Mouse (Mus musculus): ENCODE data around the gene Zfp62. TPM values are rescaled to one million over a fixed set of nuclear protein-coding genes. Genes with fewer than 3 reads are reported as not detected.

Zfp62 gene
- total RNA-seq (2014; rRNA removed; ENCODE audit: low replicate concordance) (7.4 and 22.9 TPM in 2 replicates), polyA plus RNA-seq (2015; fragmentation: Nextera tagmentation; extraction: Ambion mirVana) (19.0 and 20.4 TPM in 2 replicates)

DNA sequence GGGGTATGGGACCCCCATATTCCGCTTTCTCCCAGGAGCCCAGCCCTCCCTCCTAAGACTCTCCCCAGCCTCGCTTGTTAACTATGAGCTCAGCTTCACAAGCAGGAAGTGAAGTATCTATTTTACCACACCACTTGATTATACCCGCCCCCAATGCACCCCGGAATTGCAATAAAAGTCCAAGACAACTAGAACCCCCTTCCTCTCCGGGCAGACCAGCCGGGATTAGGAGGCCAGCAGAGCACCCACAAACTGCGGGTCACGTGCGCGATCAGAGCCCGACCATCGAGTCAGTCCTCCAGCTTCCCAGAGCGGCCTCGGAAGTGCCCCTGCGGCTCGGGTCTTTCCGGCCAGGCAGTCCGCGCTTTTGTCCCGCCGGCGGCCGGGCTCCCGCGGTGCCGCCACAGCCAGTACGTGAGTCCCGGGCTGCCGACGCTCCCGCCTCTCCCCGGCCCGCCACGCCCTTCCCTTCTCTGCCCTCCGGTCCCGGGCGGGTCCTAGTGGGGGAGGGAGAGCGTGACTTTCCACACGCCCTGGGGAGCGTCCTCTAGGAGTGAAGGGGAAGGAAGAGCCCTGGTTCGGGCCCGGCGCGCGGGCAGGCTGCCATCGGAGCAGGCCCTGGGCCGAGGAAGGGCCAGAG lies at the start of gene Zfp62:
Zfp62 (plus strand) TSS at position 164 of the 640 bp plus-strand sequence.
- Histone ChIP-seq H3K9me3 (replicated peaks; ENCODE audit: control insufficient read depth, low read length) (no peaks in the 10 kb centered on the region), H3K36me3 (replicated peaks; ENCODE audit: control insufficient read depth, insufficient read depth, low read length) (peaks cover 9% of the 10 kb centered on the region; the same call in 1 of the 2 replicates), H3K4me1 (ENCODE audit: control insufficient read depth, insufficient read depth) (peaks cover 22% of the 10 kb centered on the region), H3K9ac (replicated peaks; ENCODE audit: low read depth, low read length) (peak within 1 kb of the TSS; percentile 96), H3K4me3 (ENCODE audit: low read depth, low read length) (peak within 1 kb of the TSS; percentile 82), H3K4me2 (ENCODE audit: low read depth, low read length) (peak within 1 kb of the TSS; percentile 82), H3K27ac (ENCODE audit: low read depth) (peak within 1 kb of the TSS; percentile 100), H3K27me3 (ENCODE audit: control insufficient read depth, insufficient read depth, low read length) (no peaks in the 10 kb centered on the region)
- peak; percentile 93 for DNase-seq (ENCODE audit: low spot score)
- peak; percentile 92 for ATAC-seq (ENCODE audit: insufficient read depth, low read depth)
- 0% methylated on average over 47 of the region's 47 CpGs for WGBS
- TF ChIP-seq EP300 (IDR thresholded peaks at IDR 0.05; ENCODE audit: low read depth) (no peak; the same call in none of the 2 replicates), CTCF (IDR thresholded peaks at IDR 0.05; ENCODE audit: low read depth) (no peak)

DNA sequence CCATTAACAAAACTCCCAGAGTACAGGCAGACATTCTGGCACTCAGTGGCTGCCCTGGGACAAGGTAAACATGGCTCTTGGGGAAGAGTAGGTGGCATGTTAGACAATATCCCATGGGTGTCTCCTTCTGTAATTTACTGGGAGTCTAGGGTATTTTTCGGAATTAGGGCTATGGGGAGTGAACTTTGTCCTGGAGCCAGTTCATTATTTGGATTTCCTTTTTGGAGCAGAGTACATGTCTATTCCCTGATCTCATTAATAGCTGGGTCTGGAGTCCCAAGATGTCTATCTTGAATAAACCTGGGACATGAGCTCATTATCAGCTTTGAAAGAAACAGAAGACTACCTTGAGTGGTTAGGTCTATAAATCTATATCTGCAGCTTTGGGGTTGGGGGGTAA lies 49.0 kb upstream of the Zfp62 start, which contains the start of gene Olfr1394:
Olfr1394 (plus strand) TSS at position 301 of the 400 bp plus-strand sequence.
- no peak for TF ChIP-seq CTCF (IDR thresholded peaks at IDR 0.05; ENCODE audit: low read depth)
- TF ChIP-seq EP300 (IDR thresholded peaks at IDR 0.05; ENCODE audit: low read depth): no peak
- Histone ChIP-seq H3K27ac (ENCODE audit: low read depth) (no peak within 1 kb of the TSS), H3K36me3 (replicated peaks; ENCODE audit: control insufficient read depth, insufficient read depth, low read length) (no peaks in the 10 kb centered on the region), H3K9ac (replicated peaks; ENCODE audit: low read depth, low read length) (no peak within 1 kb of the TSS), H3K27me3 (ENCODE audit: control insufficient read depth, insufficient read depth, low read length) (no peaks in the 10 kb centered on the region), H3K4me1 (ENCODE audit: control insufficient read depth, insufficient read depth) (no peaks in the 10 kb centered on the region), H3K4me2 (ENCODE audit: low read depth, low read length) (no peak within 1 kb of the TSS), H3K4me3 (ENCODE audit: low read depth, low read length) (no peak within 1 kb of the TSS), H3K9me3 (replicated peaks; ENCODE audit: control insufficient read depth, low read length) (no peaks in the 10 kb centered on the region)
- no peak for DNase-seq (ENCODE audit: low spot score)
- ATAC-seq (ENCODE audit: insufficient read depth, low read depth): no peak
- 60% methylated on average over 1 of the region's 1 CpGs for WGBS

DNA sequence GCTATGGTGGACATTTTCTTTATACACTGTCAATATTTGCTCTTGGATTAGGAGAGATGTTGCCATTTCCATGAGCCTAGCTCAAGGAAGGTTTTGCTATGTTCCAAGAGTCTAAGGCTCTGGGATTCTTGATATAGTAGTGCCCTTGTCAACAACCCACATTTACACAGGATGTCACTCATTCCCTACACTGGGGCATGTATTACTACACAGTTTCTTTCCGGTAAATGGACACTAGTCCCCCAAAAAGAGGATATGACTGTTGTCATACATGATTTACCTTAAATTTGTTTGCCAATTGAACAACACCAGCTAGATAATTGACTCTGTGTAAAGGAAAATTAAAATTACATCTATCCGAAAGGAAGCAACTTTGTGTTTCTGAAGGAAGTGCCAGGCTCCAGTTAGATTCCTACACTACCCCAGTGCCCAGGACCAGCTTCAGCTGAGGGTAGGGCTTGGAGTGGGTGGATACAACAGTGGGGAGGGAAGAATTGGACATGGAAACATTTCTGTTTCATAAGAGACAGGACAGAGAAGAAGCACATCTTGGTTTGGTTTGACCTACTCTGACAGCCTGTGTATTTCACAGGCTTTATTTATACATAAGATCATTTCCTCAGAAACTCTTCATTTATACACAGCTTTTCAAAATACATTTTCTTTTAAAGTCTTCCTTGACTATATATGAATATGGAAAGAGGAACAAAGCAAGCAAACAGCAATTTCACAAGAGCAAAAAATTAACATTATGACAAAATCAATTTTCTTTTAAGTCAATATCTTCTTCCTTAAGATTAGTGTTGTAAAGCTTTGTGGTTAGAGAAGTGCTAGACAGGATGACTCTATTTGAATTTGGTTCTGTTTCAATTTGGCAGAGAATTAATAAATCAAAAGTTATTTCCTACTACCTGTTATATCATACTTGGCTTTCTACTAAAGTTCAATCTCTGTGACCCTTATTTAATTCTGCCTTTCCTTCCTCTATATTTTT lies 46.0 kb upstream of the Zfp62 start:
- Histone ChIP-seq H3K9me3 (replicated peaks; ENCODE audit: control insufficient read depth, low read length) (no peaks in the 10 kb centered on the region), H3K4me3 (ENCODE audit: low read depth, low read length) (no peak overlapping the region)

DNA sequence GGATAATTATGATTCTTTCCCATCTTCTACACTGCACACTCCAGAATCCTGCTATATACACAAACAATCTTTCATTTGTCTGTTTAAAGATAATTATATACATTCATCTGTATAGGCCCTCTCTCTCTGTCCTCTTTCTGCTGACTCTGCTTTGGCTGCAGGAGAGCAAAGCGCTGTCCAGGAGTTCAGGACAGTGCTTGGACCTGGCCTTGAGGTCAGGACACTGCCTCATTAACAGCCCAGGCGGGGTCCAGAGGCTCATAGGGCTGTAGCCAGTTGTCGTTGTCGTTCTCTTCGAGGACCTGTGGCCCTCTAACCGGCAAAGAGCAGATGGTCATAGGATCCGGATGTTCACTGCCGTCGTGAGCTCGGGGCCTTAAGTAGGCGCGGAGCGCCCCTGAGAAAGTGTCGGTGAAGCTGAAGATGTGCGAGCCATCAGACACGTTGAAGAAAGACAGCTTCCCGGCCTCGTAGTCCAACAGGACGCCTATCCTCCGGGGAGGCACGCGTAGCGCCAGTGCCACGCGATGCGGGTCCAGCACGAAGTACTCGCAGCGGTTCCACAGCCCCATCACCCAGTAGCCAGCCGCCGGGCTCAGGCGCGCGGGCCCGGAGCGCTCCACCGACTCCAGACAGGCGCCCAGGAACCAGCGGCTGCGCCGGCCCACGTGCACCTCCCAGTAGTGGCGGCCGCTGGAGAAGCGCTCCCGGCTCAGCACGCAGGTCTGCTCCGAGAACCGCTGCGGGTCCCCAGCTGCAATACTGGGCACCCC lies 34.1 kb upstream of the Zfp62 start:
- DNase-seq (ENCODE audit: low spot score) (no peak), ATAC-seq (ENCODE audit: insufficient read depth, low read depth) (0 out of 2 replicates have a peak, but pooled peaks have one; percentile 17)
- peaks cover 16% of the 10 kb centered on the region for H3K27me3 ChIP-seq (ENCODE audit: control insufficient read depth, insufficient read depth, low read length)

More for the DNA sequence above, 46.0 kb upstream of the Zfp62 start:
- TF ChIP-seq EP300 (IDR thresholded peaks at IDR 0.05; ENCODE audit: low read depth): no peak
- no peak for TF ChIP-seq CTCF (IDR thresholded peaks at IDR 0.05; ENCODE audit: low read depth)
- DNase-seq (ENCODE audit: low spot score) (no peak), ATAC-seq (ENCODE audit: insufficient read depth, low read depth) (no peak)
- WGBS: 81% methylated on average over 2 of the region's 2 CpGs
- Histone ChIP-seq H3K9ac (replicated peaks; ENCODE audit: low read depth, low read length) (no peak overlapping the region), H3K27me3 (ENCODE audit: control insufficient read depth, insufficient read depth, low read length) (no peaks in the 10 kb centered on the region), H3K4me2 (ENCODE audit: low read depth, low read length) (no peak overlapping the region), H3K4me1 (ENCODE audit: control insufficient read depth, insufficient read depth) (no peaks in the 10 kb centered on the region), H3K27ac (ENCODE audit: low read depth) (no peak overlapping the region), H3K36me3 (replicated peaks; ENCODE audit: control insufficient read depth, insufficient read depth, low read length) (no peaks in the 10 kb centered on the region)

DNA sequence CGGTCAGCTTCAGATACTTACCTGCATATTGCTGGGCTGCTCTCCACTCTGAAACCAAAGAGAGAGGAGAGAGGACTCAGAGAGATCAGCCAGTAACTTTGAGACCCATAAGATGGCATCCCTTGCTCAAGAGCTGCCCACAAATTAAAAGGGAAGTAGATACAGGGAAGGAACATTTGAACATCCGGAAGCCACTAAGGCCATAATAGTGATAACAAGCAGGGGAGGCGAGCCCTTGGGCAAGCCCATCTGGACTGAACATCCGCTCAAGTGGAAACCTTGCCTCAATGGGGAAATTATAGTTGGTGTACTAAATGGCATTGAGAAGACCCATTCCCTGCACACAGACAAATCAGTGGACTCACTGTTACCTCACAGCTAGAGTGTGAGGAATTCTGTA lies 32.5 kb upstream of the Zfp62 start:
- Histone ChIP-seq H3K9me3 (replicated peaks; ENCODE audit: control insufficient read depth, low read length) (peaks cover 8% of the 10 kb centered on the region), H3K4me1 (ENCODE audit: control insufficient read depth, insufficient read depth) (peaks cover 4% of the 10 kb centered on the region; the same call in 1 of the 2 replicates), H3K4me2 (ENCODE audit: low read depth, low read length) (no peak overlapping the region), H3K9ac (replicated peaks; ENCODE audit: low read depth, low read length) (no peak overlapping the region), H3K36me3 (replicated peaks; ENCODE audit: control insufficient read depth, insufficient read depth, low read length) (no peaks in the 10 kb centered on the region), H3K4me3 (ENCODE audit: low read depth, low read length) (no peak overlapping the region), H3K27ac (ENCODE audit: low read depth) (no peak overlapping the region), H3K27me3 (ENCODE audit: control insufficient read depth, insufficient read depth, low read length) (peaks cover 16% of the 10 kb centered on the region)
- ATAC-seq (ENCODE audit: insufficient read depth, low read depth): no peak
- WGBS: 83% methylated on average over 4 of the region's 4 CpGs
- no peak for DNase-seq (ENCODE audit: low spot score)
- TF ChIP-seq CTCF (IDR thresholded peaks at IDR 0.05; ENCODE audit: low read depth) (no peak), EP300 (IDR thresholded peaks at IDR 0.05; ENCODE audit: low read depth) (no peak)

More for the DNA sequence above, 34.1 kb upstream of the Zfp62 start:
- H3K4me3 ChIP-seq (ENCODE audit: low read depth, low read length): peak overlapping the region; percentile 34
- H3K4me2 ChIP-seq (ENCODE audit: low read depth, low read length): peak overlapping the region; percentile 51
- WGBS: 18% methylated on average over 50 of the region's 50 CpGs
- H3K4me1 ChIP-seq (ENCODE audit: control insufficient read depth, insufficient read depth): peaks cover 4% of the 10 kb centered on the region; the same call in 1 of the 2 replicates
- no peaks in the 10 kb centered on the region for H3K36me3 ChIP-seq (replicated peaks; ENCODE audit: control insufficient read depth, insufficient read depth, low read length)
- TF ChIP-seq CTCF (IDR thresholded peaks at IDR 0.05; ENCODE audit: low read depth) (no peak), EP300 (IDR thresholded peaks at IDR 0.05; ENCODE audit: low read depth) (no peak)
- no peak overlapping the region for H3K27ac ChIP-seq (ENCODE audit: low read depth)
- no peak overlapping the region for H3K9ac ChIP-seq (replicated peaks; ENCODE audit: low read depth, low read length)
- H3K9me3 ChIP-seq (replicated peaks; ENCODE audit: control insufficient read depth, low read length): peaks cover 8% of the 10 kb centered on the region

Measured in heart, postnatal 0 days (tissue).